In the genomic region with DNA sequence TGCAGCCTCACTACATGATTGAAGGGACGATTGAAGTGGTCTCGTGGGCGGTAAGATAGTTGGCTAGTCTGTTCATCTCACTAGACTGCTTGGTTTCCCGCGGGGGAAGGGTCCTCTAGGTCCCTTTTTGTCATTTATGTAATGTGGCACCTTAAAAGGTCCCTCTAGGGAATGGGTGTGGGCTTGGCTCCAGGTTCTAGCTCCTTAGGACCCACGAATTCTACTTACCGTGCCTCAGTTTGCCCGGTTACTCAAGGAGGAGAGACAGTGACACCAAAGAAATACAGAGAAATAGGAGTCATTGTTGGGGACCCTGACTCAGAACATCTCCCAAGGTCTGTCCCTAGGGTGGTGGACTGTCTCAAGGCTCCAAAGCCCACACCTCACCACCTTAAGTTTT, we compare ENCODE assay signal across 7 mouse cellular contexts. TPM values are rescaled to one million over a fixed set of nuclear protein-coding genes. Genes with fewer than 3 reads are reported as not detected.
DNase-seq lines count a peak whose midpoint lies in the region; ATAC-seq and TF ChIP-seq lines count a peak whose summit lies in the region.

No protein-coding gene starts in this region.

- H3K36me3 ChIP-seq in forebrain, embryonic 11.5 days (ENCODE audit: control insufficient read depth, insufficient read depth, low read length): no peaks in the 10 kb centered on the region
- H3K36me3 ChIP-seq in intestine, embryonic 15.5 days: no peaks in the 10 kb centered on the region

- no peak overlapping the region for H3K27ac ChIP-seq in forebrain, embryonic 11.5 days (ENCODE audit: low read depth, low read length)
- no peak overlapping the region for H3K27ac ChIP-seq in intestine, embryonic 15.5 days
- H3K27ac ChIP-seq in olfactory bulb, adult 2 months (ENCODE audit: insufficient read depth, low read depth, low read length): no peak overlapping the region

- H3K9me3 ChIP-seq in forebrain, embryonic 11.5 days (ENCODE audit: control insufficient read depth, low read length): no peaks in the 10 kb centered on the region
- no peaks in the 10 kb centered on the region for H3K9me3 ChIP-seq in intestine, embryonic 15.5 days

- ATAC-seq in forebrain, embryonic 11.5 days (replicated peaks; ENCODE audit: low FRiP score): no peak
- ATAC-seq in intestine, embryonic 15.5 days: no peak

- 22% methylated on average over 8 of the region's 8 CpGs for WGBS in forebrain, embryonic 11.5 days
- WGBS in intestine, embryonic 15.5 days: 19% methylated on average over 8 of the region's 8 CpGs
- WGBS in olfactory bulb, adult 2 months: 14% methylated on average over 8 of the region's 8 CpGs

- peak overlapping the region; percentile 71 for H3K4me3 ChIP-seq in forebrain, embryonic 11.5 days (ENCODE audit: low read depth, low read length)
- peak overlapping the region; percentile 81 for H3K4me3 ChIP-seq in intestine, embryonic 15.5 days (replicated peaks)
- H3K4me3 ChIP-seq in olfactory bulb, adult 2 months (ENCODE audit: insufficient read depth, low read depth, low read length): peak overlapping the region; percentile 93; the same call in 1 of the 2 replicates

- peak overlapping the region; percentile 99; the same call in 1 of the 2 replicates for H3K4me2 ChIP-seq in forebrain, embryonic 11.5 days (ENCODE audit: low read depth, low read length, severe bottlenecking)
- H3K4me2 ChIP-seq in intestine, embryonic 15.5 days (replicated peaks): peak overlapping the region; percentile 99

- intact Hi-C loops in left cerebral cortex, postnatal 25 days (cut with DNase I): loop anchor here (2.0 to 10.0 kb wide), 3 partner anchors 67 to 147 kb away; a partner anchor contains a TSS

- peaks cover 27% of the 10 kb centered on the region for H3K27me3 ChIP-seq in forebrain, embryonic 11.5 days (ENCODE audit: control insufficient read depth, insufficient read depth, low read length)
- peaks cover 48% of the 10 kb centered on the region for H3K27me3 ChIP-seq in intestine, embryonic 15.5 days (replicated peaks)

- H3K9ac ChIP-seq in forebrain, embryonic 11.5 days (ENCODE audit: low read length): no peak overlapping the region
- H3K9ac ChIP-seq in intestine, embryonic 15.5 days: no peak overlapping the region

- TF ChIP-seq POLR2A in olfactory bulb, adult 2 months (IDR thresholded peaks at IDR 0.05; ENCODE audit: insufficient read depth, low read depth, low read length): no peak

- TF ChIP-seq CTCF in olfactory bulb, adult 2 months (IDR thresholded peaks at IDR 0.05; ENCODE audit: insufficient read depth, low read depth, low read length): no peak

- peak; percentile 12 to 47 for DNase-seq in left cerebral cortex, postnatal 25 days (ENCODE audit: low spot score in 2 of 2)
- DNase-seq in left cerebral cortex, adult 18-20 months (ENCODE audit: low spot score in 2 of 2): no peak
- no peak for DNase-seq in forebrain, embryonic 11.5 days (ENCODE audit: low spot score)
- no peak for DNase-seq in thymus, postnatal 14 days
- no peak for DNase-seq in gastrocnemius, adult 18-20 months (ENCODE audit: low spot score)

- H3K4me1 ChIP-seq in forebrain, embryonic 11.5 days (replicated peaks; ENCODE audit: control insufficient read depth, insufficient read depth, low read length): peaks cover 7% of the 10 kb centered on the region; the same call in 1 of the 2 replicates
- H3K4me1 ChIP-seq in intestine, embryonic 15.5 days (replicated peaks): peaks cover 15% of the 10 kb centered on the region
- peaks cover 17% of the 10 kb centered on the region for H3K4me1 ChIP-seq in olfactory bulb, adult 2 months (ENCODE audit: control insufficient read depth, insufficient read depth, low read length)

RNA-seq across cellular contexts. Expression of a gene that starts 1.3 kb away (rescaled TPM):
- total RNA-seq in left cerebral cortex, postnatal 25 days (2021): 100 to 1,000 TPM; 396 to 399 TPM
- total RNA-seq in left cerebral cortex, adult 18-20 months (2021): 100 to 1,000 TPM; 368 to 379 TPM
- polyA plus RNA-seq in forebrain, embryonic 11.5 days (2014; fragmentation: Nextera tagmentation; extraction: Ambion mirVana): 3.1 and 4.2 TPM in 2 replicates
- 1.1 and 1.2 TPM in 2 replicates for polyA plus RNA-seq in intestine, embryonic 15.5 days (2015; fragmentation: Nextera tagmentation; extraction: Ambion mirVana)
- polyA plus RNA-seq in olfactory bulb, adult 2 months (2012; ENCODE audit: insufficient read depth, insufficient read length, low replicate concordance, missing spikeins): not detected in 2 replicates
- total RNA-seq in gastrocnemius, adult 18-20 months (2021): under 1 TPM in 1 of 2 experiments, not detected in 1; 0.21 TPM

RNA-seq across cellular contexts. Expression of a gene that starts 44.2 kb away (rescaled TPM):
- 1 to 10 TPM; 2.5 to 3.4 TPM for total RNA-seq in left cerebral cortex, postnatal 25 days (2021)
- 1 to 10 TPM; 3.3 TPM for total RNA-seq in left cerebral cortex, adult 18-20 months (2021)
- polyA plus RNA-seq in forebrain, embryonic 11.5 days (2014; fragmentation: Nextera tagmentation; extraction: Ambion mirVana): 11.8 and 12.6 TPM in 2 replicates
- polyA plus RNA-seq in intestine, embryonic 15.5 days (2015; fragmentation: Nextera tagmentation; extraction: Ambion mirVana): 23.2 and 25.7 TPM in 2 replicates
- polyA plus RNA-seq in olfactory bulb, adult 2 months (2012; ENCODE audit: insufficient read depth, insufficient read length, low replicate concordance, missing spikeins): not detected in 2 replicates
- under 1 TPM; 0.62 to 0.90 TPM for total RNA-seq in gastrocnemius, adult 18-20 months (2021)

Comparison
In these comparisons a context has a peak if more than half of its experiments do, and no peak if none do; other contexts are left out.
1. DNase-seq: peak in left cerebral cortex, postnatal 25 days (2 of 2); none in left cerebral cortex, adult 18-20 months (0 of 2), forebrain, embryonic 11.5 days (single experiment), thymus, postnatal 14 days (single experiment) and gastrocnemius, adult 18-20 months (single experiment).
2. RNA of a gene that starts 1.3 kb away (total RNA-seq): 396 to 399 TPM in left cerebral cortex, postnatal 25 days and 368 to 379 TPM in left cerebral cortex, adult 18-20 months; 0.21 TPM in gastrocnemius, adult 18-20 months; every median in the first group is over 100 times any median in the second.
3. Peak in every context shown above with its lines, with median percentiles within 50 percentile points of each other: H3K4me3 ChIP-seq.